Mouse (Mus musculus) left cerebral cortex, adult 11 months (tissue): ENCODE results near the gene Lats2.
"Not testable (repeated sequence)": the region's sequence is repeated elsewhere in the genome, so short reads cannot be mapped to it uniquely, and the experiment has no call there.

ENCODE experiments used
- DNase-seq: peaks from one replicate; pipeline ENCODE4 v3.0.0; 2022; ENCODE audit warnings: low spot score

Lats2 gene

GRCm38 (mm10) chr14:57694246-57694645 lies 63.9 kb downstream of the Lats2 start:
- DNase-seq: no peak

GRCm38 (mm10) chr14:57692517-57693130 lies 65.6 kb downstream of the Lats2 start:
- no peak for DNase-seq

- DNase-seq: no peak
Observed at GRCm38 (mm10) chr14:57691316-57691715, 66.9 kb downstream of the Lats2 start.

- no peak for DNase-seq
Observed at GRCm38 (mm10) chr14:57690681-57691080, 67.5 kb downstream of the Lats2 start.

GRCm38 (mm10) chr14:57688066-57688465 lies 70.1 kb downstream of the Lats2 start:
- DNase-seq: not testable (repeated sequence)

GRCm38 (mm10) chr14:57687441-57687840 lies 70.7 kb downstream of the Lats2 start:
- DNase-seq: no peak

- no peak for DNase-seq
Observed at GRCm38 (mm10) chr14:57686647-57687046, 71.5 kb downstream of the Lats2 start.

DNA sequence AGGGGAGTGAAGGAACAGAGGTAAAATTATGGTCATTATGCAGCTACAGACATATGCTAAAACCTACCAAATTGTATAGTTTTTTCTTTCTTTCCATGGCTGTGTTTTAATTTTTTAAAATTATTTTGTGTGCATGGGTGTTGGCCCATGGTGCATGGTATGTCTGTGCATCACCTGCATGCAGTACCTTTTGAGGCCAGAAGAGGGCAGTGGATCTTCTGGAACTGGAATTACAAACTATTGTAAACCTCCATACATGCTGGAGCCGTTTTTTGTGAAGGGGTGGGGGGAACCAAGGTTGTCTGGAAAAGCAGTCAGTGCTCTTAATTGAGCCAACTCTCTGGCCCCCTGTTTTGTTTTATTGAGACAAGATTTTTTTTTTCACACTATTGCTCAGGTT lies 73.6 kb downstream of the Lats2 start:
- no peak for DNase-seq

DNA sequence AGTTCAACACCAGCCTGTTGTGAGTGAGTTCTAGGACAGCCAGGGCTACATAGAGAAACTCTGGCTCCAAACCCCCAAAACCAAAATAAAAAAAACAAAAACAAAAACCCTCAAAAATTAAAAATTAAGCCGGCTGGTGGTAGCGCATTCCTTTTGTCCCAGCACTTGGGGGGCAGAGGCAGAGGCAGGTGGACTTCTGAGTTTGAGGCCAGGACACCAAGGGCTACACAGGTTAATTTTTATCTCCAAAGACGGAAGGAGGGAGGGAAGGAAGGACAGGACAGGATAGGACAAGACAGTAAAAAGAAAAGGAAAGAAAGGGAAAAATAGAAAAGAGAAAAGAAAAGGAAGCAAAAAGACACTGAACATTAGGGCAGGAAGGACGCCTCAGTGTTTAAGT lies 75.4 kb downstream of the Lats2 start:
- no peak for DNase-seq

- peak; percentile 65 for DNase-seq
Observed at GRCm38 (mm10) chr14:57679958-57680535, 78.1 kb downstream of the Lats2 start.

GRCm38 (mm10) chr14:57679523-57679922 lies 78.7 kb downstream of the Lats2 start:
- DNase-seq: no peak

- no peak for DNase-seq
Observed at GRCm38 (mm10) chr14:57675481-57675880, 82.7 kb downstream of the Lats2 start.

GRCm38 (mm10) chr14:57665628-57665950 lies 92.6 kb downstream of the Lats2 start:
- DNase-seq: no peak

DNA sequence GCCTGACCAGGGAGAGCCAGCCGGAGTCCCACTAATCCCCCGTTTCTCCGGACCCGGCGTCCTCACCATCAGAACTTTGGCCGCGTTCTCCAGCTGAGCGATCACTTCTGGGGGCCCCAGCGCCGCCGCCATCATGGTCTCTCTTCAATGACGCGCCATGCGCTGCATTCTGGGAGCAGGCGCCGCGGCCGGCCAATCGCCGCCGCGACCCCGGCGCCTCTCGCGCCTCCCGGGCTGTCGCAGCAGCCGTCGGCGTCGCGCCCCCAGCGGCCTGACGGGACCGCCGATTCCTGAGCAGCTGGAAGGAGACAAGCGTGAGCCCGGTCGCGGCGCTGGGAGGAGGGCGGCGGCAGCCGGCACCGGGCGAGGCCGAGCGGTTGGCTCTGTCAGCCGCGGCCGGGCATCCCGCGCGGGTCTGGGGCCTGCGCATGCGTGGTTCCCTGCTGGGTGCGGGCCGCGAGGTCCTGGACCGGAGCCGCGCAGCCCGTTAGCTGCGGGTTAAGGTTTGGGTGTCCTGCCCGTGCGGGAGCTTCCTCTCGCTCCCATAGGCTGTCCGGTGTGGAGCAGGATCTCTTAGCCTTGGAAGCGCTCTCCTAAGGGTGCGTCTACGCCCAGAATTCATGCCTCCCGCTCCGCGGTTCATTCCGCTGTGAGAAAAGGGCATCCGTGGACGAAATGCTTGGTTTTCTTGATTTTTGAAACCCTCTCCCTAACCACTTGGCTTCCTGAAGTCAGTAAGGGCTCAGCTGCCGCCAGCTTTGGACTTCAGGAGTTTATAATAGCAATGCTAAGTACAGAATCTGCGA lies 93.2 kb downstream of the Lats2 start, which contains the start of gene Xpo4:
TSS of gene Xpo4 (minus strand) at position 609 of the 806 bp plus-strand sequence.
- peak; percentile 63 for DNase-seq

- no peak for DNase-seq
Observed at GRCm38 (mm10) chr14:57664311-57664821, 93.8 kb downstream of the Lats2 start.

GRCm38 (mm10) chr14:57663630-57664029 lies 94.6 kb downstream of the Lats2 start:
- no peak for DNase-seq

GRCm38 (mm10) chr14:57658301-57658700 lies 99.9 kb downstream of the Lats2 start:
- DNase-seq: no peak

DNA sequence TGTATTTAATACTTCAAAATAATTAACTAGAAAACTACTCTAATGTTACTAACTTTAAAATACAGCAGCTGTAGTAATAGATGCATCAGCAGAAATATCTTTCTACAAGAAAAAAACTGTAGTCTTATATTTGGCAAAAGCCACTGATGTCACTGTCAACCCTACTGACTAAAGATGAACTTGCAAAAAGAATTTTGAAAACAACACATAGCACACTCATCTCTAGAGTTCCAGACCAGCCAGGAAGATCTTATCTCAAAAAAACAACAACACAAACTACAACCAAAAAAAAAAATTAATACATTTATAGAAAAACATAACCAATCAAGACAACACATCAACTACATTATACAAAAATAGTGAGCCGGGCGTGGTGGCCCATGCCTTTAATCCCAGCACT lies 100.7 kb downstream of the Lats2 start:
- DNase-seq: no peak

DNA sequence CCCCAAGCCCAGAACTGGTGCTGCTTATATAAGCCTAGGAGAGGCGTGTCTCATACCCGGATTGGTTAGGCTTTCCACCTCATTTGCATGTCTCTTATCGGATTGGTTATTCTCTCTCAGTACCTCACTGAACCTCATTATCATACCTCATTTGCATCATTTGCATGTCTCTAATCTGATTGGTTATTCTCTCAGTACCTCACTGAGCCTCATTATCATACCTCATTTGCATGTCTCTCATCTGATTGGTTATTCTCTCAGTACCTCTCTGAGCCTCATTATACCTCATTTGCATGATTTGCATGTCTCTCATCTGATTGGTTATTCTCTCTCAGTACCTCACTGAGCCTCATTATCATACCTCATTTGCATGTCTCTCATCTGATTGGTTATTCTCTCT lies 101.7 kb downstream of the Lats2 start:
- not testable (repeated sequence) for DNase-seq

DNA sequence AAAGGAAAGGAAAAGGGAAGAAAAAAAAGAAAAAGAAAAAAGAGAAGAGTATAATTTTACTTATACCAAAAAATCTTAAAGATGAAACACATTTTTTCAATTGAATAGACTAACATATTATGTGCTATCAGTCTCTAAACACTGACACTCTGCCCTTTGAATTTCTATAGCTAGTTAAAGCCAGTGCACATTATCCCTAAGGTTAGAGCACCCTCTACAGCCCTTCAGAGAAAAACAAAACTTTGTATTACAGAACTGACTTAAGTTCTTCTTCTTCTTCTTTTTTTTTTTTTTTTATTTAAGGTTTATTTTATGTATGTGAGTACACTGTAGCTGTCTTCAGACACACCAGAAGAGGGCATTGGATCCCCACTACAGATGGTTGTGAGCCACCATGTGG lies 108.7 kb downstream of the Lats2 start:
- DNase-seq: no peak

- DNase-seq: no peak
Observed at GRCm38 (mm10) chr14:57646155-57646554, 112.0 kb downstream of the Lats2 start.
